Mouse (Mus musculus): ENCODE measurements around the gene Psmg1.
"Not testable (repeated sequence)": the region's sequence is repeated elsewhere in the genome, so short reads cannot be mapped to it uniquely, and the experiment has no call there.

The Psmg1 gene

DNA sequence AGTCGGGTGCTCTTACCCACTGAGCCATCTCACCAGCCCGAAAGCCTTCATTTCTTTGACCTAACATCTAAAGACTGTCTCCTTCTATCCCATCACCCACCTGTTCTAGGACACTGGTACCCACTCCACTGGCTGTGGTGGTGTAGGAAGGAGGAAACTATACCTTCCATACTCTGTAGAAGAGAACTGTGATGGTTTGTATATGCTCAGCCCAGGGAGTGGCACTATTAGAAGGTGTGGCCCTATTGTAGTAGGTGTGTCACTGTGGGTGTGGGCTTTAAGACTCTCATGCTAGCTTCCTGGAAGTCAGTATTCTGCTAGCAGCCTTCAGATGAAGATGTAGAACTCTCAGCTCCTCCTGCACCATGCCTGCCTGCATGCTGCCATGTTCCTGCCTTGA lies 30.1 kb downstream of the Psmg1 start:
- not testable (repeated sequence) for DNase-seq (ENCODE audit: extremely low spot score, low read depth, low spot score)

DNA sequence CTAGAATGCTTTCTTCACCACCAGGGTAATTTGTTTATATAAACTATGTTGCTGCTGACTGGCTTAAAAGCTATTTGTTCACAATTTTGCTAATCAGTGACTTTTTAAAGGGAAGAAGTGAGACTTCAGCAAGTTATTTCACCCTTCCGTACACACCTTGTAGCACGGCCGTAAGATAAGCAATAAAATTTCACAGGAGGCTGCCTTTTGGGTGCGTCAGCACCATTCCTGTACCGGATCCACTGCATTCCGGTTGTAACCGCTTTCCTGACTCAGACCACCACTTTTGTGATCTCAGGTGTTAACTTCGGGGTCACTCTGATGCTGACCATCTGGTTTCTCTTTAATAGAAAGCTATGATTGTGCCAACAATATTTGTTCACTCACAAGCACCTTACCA lies 32.7 kb downstream of the Psmg1 start:
- DNase-seq (ENCODE audit: extremely low spot score, low read depth, low spot score): no peak

- DNase-seq (ENCODE audit: extremely low spot score, low read depth, low spot score): no peak
Observed at GRCm38 (mm10) chr16:95956618-95957017, 34.1 kb downstream of the Psmg1 start.

DNA sequence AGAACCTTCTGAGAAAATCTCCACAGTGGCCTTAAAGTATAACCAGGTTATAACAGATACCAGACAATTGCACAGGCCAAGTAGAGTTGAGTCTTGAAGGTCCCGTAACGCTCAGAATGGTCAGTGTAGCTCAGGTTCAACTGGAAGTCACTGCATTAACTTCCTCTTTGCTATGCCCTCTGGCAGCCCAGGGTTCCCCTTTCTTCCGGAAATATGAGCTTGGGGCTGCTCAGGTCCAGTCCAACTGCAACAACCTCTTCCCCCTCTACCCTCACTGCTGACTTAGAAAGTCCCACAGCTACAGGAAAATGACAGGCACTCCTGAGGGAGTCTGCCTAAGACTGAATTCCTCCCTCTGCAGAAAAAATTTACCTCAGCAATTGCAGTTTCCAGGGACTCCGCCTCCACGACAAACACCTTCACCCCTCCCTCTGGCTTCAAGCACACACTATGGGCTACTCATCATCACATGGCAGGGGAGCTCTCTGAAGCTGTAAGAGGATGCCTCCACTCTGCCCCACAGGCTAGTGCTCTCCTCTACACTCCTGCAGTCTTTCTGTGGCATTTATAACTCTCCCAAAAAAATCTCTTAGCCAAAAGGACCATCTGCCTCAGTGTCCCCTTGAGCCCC lies 34.9 kb downstream of the Psmg1 start:
- no peak for DNase-seq (ENCODE audit: extremely low spot score, low read depth, low spot score)

DNA sequence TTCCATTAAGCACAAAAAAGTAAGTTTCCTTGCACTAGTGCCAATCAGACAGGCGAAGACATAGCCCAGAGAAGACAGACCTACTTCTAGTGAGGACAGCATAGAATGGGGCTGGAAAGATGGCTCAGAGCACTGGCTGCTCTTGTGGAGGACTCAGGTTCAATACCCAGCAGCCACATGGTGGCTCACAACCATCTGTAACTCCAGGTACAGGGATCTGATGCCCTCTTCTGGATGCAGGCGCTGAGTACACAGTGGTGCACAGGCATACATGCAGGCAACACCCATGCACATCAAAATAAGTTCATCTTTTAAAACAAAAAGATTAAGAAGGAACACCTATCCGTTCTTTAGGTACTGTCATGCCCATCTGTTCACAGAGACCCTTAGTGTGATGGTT lies 36.4 kb downstream of the Psmg1 start:
- DNase-seq (ENCODE audit: extremely low spot score, low read depth, low spot score): no peak

DNA sequence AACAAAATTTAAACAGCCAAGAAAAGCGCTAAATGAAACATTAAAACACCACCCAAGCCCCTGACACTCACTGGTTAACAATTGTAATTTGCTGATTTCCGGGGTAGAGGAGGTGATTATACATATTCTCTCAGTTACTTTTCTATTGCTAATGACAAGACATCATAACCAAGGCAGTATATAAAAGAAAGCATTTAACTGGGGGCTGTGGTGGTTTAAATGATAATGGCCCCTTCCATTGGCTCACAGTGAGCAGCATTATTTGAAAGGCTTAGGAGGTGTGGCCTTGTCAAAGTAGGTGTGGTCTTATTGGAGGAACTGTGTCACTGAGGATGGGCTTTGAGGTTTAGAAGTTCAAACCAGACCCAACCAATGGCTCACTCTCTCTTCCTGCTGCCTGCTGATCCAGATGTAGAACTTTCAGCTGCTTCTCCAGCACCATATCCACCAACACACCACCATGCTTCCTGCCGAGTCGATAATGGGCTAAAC lies 37.6 kb downstream of the Psmg1 start:
- DNase-seq (ENCODE audit: extremely low spot score, low read depth, low spot score): no peak

DNA sequence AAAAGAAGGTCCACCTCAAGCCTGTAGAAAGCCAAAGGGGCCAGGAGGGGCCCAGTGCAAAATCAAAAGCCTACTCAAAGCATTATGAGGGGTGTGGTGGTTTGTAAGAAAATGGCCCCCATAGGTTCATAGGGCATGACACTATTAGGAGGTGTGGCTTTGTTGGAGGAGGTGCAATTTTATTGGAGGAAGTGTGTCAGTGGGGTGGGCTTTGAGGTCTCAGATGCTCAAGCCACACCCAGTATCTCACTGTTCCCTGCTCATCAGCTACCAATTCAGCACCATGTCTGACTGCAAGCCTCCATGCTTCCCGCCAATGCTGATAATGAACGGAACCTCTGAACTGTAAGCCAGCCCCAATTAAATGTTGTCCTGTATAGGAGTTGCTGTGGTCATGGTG lies 39.3 kb downstream of the Psmg1 start:
- no peak for DNase-seq (ENCODE audit: extremely low spot score, low read depth, low spot score)

- DNase-seq (ENCODE audit: extremely low spot score, low read depth, low spot score): peak; percentile 83
Observed at GRCm38 (mm10) chr16:95945389-95946311, 45.1 kb downstream of the Psmg1 start.

- DNase-seq (ENCODE audit: extremely low spot score, low read depth, low spot score): no peak
Observed at GRCm38 (mm10) chr16:95943186-95943585, 47.6 kb downstream of the Psmg1 start.

DNA sequence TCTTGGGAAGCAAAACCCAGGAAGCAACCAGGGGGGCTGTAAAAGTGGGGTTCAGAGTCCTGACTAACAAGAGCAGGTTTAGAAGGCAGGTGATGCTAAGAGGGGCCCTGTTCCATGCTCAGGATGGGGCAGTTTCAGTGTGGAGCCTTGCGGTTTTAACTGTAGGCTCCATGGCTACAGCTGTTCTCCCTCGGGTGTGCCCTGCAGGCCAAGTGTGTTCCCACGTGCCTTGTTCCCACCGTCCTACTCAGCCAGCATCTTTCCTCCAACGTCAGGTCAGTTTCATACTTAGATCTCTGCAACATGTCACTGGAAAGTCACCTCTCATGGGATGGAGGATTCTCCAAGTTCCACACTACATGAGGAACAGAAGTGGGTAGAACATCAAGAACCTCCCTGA lies 49.2 kb downstream of the Psmg1 start:
- DNase-seq (ENCODE audit: extremely low spot score, low read depth, low spot score): no peak

DNA sequence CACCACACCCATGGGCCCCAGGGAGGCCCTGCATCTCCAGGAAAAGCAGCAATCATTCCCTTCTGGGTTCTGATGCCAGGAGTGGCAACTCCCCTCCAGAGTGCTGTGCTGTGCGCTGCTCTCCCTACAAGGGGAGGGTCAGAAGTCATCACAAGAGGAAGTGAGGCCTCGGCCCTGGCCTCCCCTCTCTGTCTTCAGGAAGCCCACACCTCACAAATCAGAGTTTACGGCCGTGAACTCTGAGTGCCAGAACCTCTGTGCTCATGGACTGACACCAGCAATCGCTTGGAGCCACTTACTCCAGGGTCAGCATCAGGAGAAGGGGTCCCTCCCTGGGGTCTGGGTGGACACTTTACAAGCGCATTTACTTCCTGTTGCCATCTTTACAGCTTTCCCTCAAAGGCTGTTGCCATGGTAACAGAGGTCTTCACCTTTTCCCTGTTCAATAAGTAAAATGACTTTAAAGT lies 55.2 kb downstream of the Psmg1 start:
- DNase-seq (ENCODE audit: extremely low spot score, low read depth, low spot score): peak; percentile 79

- DNase-seq (ENCODE audit: extremely low spot score, low read depth, low spot score): no peak
Observed at GRCm38 (mm10) chr16:95932860-95933259, 57.9 kb downstream of the Psmg1 start.

GRCm38 (mm10) chr16:95931509-95931908 lies 59.3 kb downstream of the Psmg1 start:
- DNase-seq (ENCODE audit: extremely low spot score, low read depth, low spot score): no peak

Data from hindlimb bud, embryonic 11.5 days (tissue).